Mouse (Mus musculus): ENCODE results near the gene Spata17. TPM values are rescaled to one million over a fixed set of nuclear protein-coding genes. Genes with fewer than 3 reads are reported as not detected.
"Not testable (repeated sequence)": the region's sequence is repeated elsewhere in the genome, so short reads cannot be mapped to it uniquely, and the experiment has no call there.

Gene Spata17
- polyA plus RNA-seq, 1 experiment from 2014 or later, result 2.0 TPM

DNA sequence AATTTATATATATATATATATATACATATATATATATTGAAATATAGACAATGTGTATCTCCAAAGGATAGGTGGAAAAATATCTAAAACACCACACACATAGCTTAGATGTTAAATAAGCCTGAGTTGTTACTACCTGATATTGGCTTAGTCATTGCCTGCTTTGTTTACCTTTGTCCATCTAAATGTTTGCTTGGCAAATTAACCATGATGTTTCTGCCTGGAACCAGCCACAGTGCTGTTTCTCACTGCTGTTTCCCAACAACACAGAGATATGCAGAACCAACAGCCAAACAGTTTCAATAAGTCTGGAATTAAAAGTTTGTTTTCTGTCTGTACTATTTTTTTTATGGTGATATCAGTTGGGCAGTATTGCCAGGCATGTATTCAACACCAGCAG, 59.6 kb downstream of the Spata17 start:
- no peak for ATAC-seq (ENCODE audit: low FRiP score)
- H3K9ac ChIP-seq, result no peak overlapping the region
- H3K27ac ChIP-seq, result no peak overlapping the region
- no peaks in the 10 kb centered on the region for H3K27me3 ChIP-seq
- H3K9me3 ChIP-seq (replicated peaks), result 0 out of 2 replicates have a peak, but pooled peaks cover 2% of the 10 kb centered on the region
- H3K4me3 ChIP-seq, result no peak overlapping the region
- no peak overlapping the region for H3K4me2 ChIP-seq (replicated peaks)
- H3K4me1 ChIP-seq, result no peaks in the 10 kb centered on the region
- H3K36me3 ChIP-seq, result no peaks in the 10 kb centered on the region

GRCm38 (mm10) chr1:187153681-187154080, 61.6 kb downstream of the Spata17 start:
- no peak overlapping the region for H3K4me3 ChIP-seq
- no peak overlapping the region for H3K27ac ChIP-seq
- H3K4me2 ChIP-seq (replicated peaks), result no peak overlapping the region
- no peak overlapping the region for H3K9ac ChIP-seq
- no peaks in the 10 kb centered on the region for H3K27me3 ChIP-seq
- no peak for ATAC-seq (ENCODE audit: low FRiP score)
- 49% methylated on average over 5 of the region's 5 CpGs for WGBS
- H3K4me1 ChIP-seq, result no peaks in the 10 kb centered on the region
- H3K9me3 ChIP-seq (replicated peaks), result no peaks in the 10 kb centered on the region
- H3K36me3 ChIP-seq, result no peaks in the 10 kb centered on the region

DNA sequence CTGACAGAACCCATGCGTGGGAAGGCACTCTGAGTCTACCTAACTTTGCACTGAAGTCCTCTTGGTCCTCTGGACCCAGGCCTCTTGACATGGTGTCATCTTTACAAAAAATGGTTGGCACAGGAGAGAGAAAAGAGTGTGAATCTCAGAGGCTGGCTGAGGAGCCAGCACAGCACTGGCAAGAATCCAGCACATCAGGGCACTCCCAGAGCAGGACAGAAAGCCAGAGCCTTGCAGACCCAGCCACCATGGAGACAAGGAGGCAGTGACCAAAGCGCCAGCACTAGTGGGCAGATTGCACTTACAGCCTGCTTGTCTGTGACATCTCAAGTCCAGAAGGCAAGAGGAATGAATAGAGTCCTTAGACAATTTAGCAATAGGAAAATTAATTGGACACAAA, 62.7 kb downstream of the Spata17 start:
- no peak for ATAC-seq (ENCODE audit: low FRiP score)
- Histone ChIP-seq H3K9ac (no peak overlapping the region), H3K4me1 (no peaks in the 10 kb centered on the region), H3K27me3 (no peaks in the 10 kb centered on the region), H3K27ac (no peak overlapping the region), H3K9me3 (replicated peaks) (no peaks in the 10 kb centered on the region), H3K36me3 (no peaks in the 10 kb centered on the region), H3K4me2 (replicated peaks) (no peak overlapping the region), H3K4me3 (no peak overlapping the region)
- 92% methylated on average over 2 of the region's 2 CpGs for WGBS

DNA sequence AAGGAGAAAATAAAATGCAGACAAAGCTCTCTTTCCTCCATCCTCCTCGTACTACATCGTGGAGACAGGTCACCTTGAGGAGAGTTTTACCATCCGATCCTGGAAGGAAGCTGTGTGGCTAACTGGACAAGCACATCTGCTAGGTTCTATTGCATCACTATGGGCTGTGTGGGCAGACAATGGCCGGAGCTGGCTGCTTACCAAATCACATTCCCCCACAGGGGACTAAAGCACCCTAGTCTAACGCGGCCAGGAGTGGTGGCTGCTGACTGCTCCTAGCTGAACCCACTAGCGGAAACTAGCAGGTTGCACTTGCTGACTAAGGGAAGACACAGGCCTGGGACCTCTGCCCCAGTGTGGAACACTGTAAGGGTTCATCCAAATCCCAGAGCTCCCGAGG, 72.3 kb downstream of the Spata17 start:
- H3K27ac ChIP-seq, result no peak overlapping the region
- H3K9me3 ChIP-seq (replicated peaks), result no peaks in the 10 kb centered on the region
- no peaks in the 10 kb centered on the region for H3K36me3 ChIP-seq
- no peak overlapping the region for H3K4me3 ChIP-seq
- no peak overlapping the region for H3K9ac ChIP-seq
- H3K4me1 ChIP-seq, result no peaks in the 10 kb centered on the region
- no peak overlapping the region for H3K4me2 ChIP-seq (replicated peaks)
- no peak for ATAC-seq (ENCODE audit: low FRiP score)
- 76% methylated on average over 8 of the region's 8 CpGs for WGBS
- H3K27me3 ChIP-seq, result no peaks in the 10 kb centered on the region

- H3K36me3 ChIP-seq, result no peaks in the 10 kb centered on the region
- H3K27ac ChIP-seq, result no peak overlapping the region
- H3K27me3 ChIP-seq, result no peaks in the 10 kb centered on the region
- H3K4me3 ChIP-seq, result no peak overlapping the region
- H3K4me1 ChIP-seq, result no peaks in the 10 kb centered on the region
- 0 out of 2 replicates have a peak, but pooled peaks have one; percentile 8 for ATAC-seq (ENCODE audit: low FRiP score)
- H3K4me2 ChIP-seq (replicated peaks), result no peak overlapping the region
- 33% methylated on average over 6 of the region's 6 CpGs for WGBS
- H3K9me3 ChIP-seq (replicated peaks), result no peaks in the 10 kb centered on the region
- no peak overlapping the region for H3K9ac ChIP-seq
These were observed 77.8 kb downstream of the Spata17 start for GRCm38 (mm10) chr1:187137426-187137825.

DNA sequence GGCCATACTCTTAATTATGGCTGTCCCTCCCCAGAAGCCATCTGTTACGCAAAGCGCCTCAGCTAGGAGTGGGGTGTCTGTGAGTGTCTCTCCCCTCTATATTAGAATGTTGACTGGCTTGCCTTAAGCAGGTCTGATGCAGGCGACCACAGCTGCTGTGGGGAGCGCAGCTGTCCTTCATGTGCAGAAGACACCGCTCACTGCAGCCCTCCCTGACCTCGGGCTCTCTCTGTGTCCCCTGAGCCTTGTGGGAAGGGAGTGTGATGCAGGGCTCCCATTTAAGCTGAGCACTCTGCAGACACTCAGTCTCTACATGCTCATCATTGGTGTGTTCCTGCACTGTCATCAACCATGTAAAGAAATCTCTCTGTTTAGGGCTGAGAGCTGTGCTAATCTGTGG, 79.4 kb downstream of the Spata17 start:
- no peaks in the 10 kb centered on the region for H3K27me3 ChIP-seq
- no peak for ATAC-seq (ENCODE audit: low FRiP score)
- no peak overlapping the region for H3K9ac ChIP-seq
- no peaks in the 10 kb centered on the region for H3K4me1 ChIP-seq
- no peaks in the 10 kb centered on the region for H3K9me3 ChIP-seq (replicated peaks)
- H3K4me2 ChIP-seq (replicated peaks), result no peak overlapping the region
- no peak overlapping the region for H3K27ac ChIP-seq
- 57% methylated on average over 6 of the region's 6 CpGs for WGBS
- H3K4me3 ChIP-seq, result no peak overlapping the region
- H3K36me3 ChIP-seq, result no peaks in the 10 kb centered on the region

DNA sequence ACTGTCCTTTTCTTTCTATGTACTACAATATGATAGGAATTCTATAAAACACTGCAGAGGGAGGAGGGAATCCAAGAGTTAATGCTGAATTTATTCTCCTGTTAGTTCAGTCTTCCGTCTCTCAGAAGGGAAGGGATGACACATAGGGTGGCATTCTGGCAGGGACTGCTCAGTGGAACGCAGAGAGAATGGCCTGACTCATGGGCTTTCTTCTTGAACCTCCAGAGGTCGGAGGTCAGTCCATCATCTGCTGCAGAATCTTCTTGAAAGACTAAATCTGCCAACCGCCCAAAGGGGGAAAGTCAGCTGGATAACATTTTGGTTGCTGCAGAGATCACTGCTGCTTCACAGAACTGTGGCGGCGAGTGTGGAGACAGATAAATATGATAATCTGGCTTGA, 81.4 kb downstream of the Spata17 start:
- WGBS, result 60% methylated on average over 6 of the region's 6 CpGs
- Histone ChIP-seq H3K9me3 (replicated peaks) (no peaks in the 10 kb centered on the region), H3K4me1 (no peaks in the 10 kb centered on the region), H3K9ac (no peak overlapping the region), H3K27ac (no peak overlapping the region), H3K4me2 (replicated peaks) (no peak overlapping the region), H3K27me3 (no peaks in the 10 kb centered on the region), H3K4me3 (no peak overlapping the region), H3K36me3 (no peaks in the 10 kb centered on the region)
- ATAC-seq (ENCODE audit: low FRiP score), result no peak

GRCm38 (mm10) chr1:187132348-187132747, 82.9 kb downstream of the Spata17 start:
- 89% methylated on average over 4 of the region's 4 CpGs for WGBS
- Histone ChIP-seq H3K27ac (no peak overlapping the region), H3K4me3 (no peak overlapping the region), H3K36me3 (no peaks in the 10 kb centered on the region), H3K9ac (no peak overlapping the region), H3K4me2 (replicated peaks) (no peak overlapping the region), H3K4me1 (no peaks in the 10 kb centered on the region), H3K27me3 (no peaks in the 10 kb centered on the region), H3K9me3 (replicated peaks) (no peaks in the 10 kb centered on the region; the same call in 1 of the 2 replicates)
- ATAC-seq (ENCODE audit: low FRiP score), result no peak

DNA sequence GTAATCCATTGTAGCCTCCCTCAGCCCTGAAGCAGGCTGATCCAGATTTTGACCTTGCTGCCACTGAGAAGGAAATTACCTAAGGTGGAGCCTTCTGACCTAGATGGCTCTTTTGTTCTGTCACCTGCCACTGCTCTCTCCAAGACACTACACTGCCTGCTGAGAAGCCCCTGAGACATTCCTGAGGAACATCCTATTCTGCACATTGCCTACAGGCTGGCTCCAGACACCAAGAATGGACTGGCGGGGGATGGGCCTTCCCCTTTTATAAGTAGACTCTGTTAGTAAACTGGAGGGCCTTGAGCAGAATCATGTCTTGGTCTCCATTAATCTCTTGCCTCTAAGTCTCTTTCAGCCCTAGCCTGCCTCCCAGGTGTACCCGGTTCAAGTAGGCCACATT, 87.7 kb downstream of the Spata17 start:
- H3K36me3 ChIP-seq; H3K27ac ChIP-seq; H3K4me2 ChIP-seq (replicated peaks); H3K27me3 ChIP-seq; H3K4me1 ChIP-seq; H3K4me3 ChIP-seq; H3K9ac ChIP-seq; H3K9me3 ChIP-seq (replicated peaks); ATAC-seq (ENCODE audit: low FRiP score): not testable (repeated sequence)
- 88% methylated on average over 2 of the region's 2 CpGs for WGBS

GRCm38 (mm10) chr1:187125733-187126132, 89.5 kb downstream of the Spata17 start:
- H3K4me1 ChIP-seq, result no peaks in the 10 kb centered on the region; the same call in 1 of the 2 replicates
- H3K27ac ChIP-seq, result no peak overlapping the region
- 88% methylated on average over 11 of the region's 11 CpGs for WGBS
- H3K4me2 ChIP-seq (replicated peaks), result no peak overlapping the region
- H3K27me3 ChIP-seq, result no peaks in the 10 kb centered on the region
- no peak overlapping the region for H3K4me3 ChIP-seq
- no peak for ATAC-seq (ENCODE audit: low FRiP score)
- H3K9me3 ChIP-seq (replicated peaks), result no peaks in the 10 kb centered on the region; the same call in 1 of the 2 replicates
- H3K9ac ChIP-seq, result no peak overlapping the region
- no peaks in the 10 kb centered on the region for H3K36me3 ChIP-seq

DNA sequence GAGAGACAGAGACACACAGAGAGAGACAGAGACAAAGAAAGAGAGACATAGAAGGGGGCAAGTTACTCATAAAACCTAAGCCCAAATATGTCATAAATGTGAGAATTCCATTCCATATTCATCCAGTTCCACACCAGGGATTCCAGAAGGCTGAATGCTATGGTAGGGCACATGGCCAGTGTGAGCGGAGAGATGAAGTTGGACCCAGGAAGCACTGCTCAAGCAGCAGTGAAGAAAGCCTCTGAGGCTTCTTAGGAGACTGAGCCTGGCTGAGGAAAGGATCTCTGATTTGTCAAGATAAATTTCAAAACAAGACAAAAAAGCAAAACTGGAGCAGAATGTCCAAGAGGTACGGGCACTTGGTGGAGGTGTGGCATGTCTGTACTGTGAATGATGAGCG, 90.3 kb downstream of the Spata17 start:
- Histone ChIP-seq H3K27ac (no peak overlapping the region), H3K4me3 (no peak overlapping the region), H3K9ac (no peak overlapping the region), H3K4me1 (no peaks in the 10 kb centered on the region; the same call in 1 of the 2 replicates), H3K9me3 (replicated peaks) (no peaks in the 10 kb centered on the region; the same call in 1 of the 2 replicates), H3K27me3 (no peaks in the 10 kb centered on the region), H3K4me2 (replicated peaks) (no peak overlapping the region), H3K36me3 (no peaks in the 10 kb centered on the region)
- WGBS, result 79% methylated on average over 3 of the region's 3 CpGs
- ATAC-seq (ENCODE audit: low FRiP score), result no peak

- Histone ChIP-seq H3K27me3 (no peaks in the 10 kb centered on the region), H3K27ac (no peak overlapping the region), H3K36me3 (no peaks in the 10 kb centered on the region), H3K4me2 (replicated peaks) (no peak overlapping the region), H3K4me1 (no peaks in the 10 kb centered on the region; the same call in 1 of the 2 replicates), H3K9ac (no peak overlapping the region), H3K9me3 (replicated peaks) (no peaks in the 10 kb centered on the region), H3K4me3 (no peak overlapping the region)
- no peak for ATAC-seq (ENCODE audit: low FRiP score)
- 88% methylated on average over 6 of the region's 6 CpGs for WGBS
These were observed 96.0 kb downstream of the Spata17 start for GRCm38 (mm10) chr1:187119300-187119699.

DNA sequence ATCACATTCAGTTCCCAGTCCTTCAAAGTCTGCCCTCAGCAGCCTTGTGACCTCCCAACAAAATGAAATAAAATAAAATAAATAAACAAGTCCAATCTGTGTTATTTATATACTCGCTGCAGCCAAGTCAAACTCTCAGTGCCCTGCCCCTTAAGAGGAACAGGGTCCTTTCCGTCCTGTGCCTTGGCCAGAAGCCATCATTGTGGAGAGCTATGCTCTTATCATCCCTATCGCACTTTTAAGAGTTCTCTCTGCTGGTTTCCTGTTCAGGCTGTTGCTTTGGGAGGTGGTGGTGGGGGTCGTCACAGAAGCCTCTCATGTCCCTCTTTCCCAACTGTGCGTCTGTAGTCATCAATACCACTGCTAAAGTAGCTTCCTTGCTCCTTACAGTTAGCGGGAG, 97.2 kb downstream of the Spata17 start:
- Histone ChIP-seq H3K9ac (no peak overlapping the region), H3K4me1 (no peaks in the 10 kb centered on the region; the same call in 1 of the 2 replicates), H3K27me3 (no peaks in the 10 kb centered on the region), H3K9me3 (replicated peaks) (no peaks in the 10 kb centered on the region), H3K36me3 (no peaks in the 10 kb centered on the region), H3K27ac (no peak overlapping the region), H3K4me3 (no peak overlapping the region), H3K4me2 (replicated peaks) (no peak overlapping the region)
- WGBS, result 85% methylated on average over 6 of the region's 6 CpGs
- ATAC-seq (ENCODE audit: low FRiP score), result no peak

Measured in hindbrain, embryonic 12.5 days (tissue).